In genomic region chr11:95334448-95335060, GRCm38 (mm10) we compare ENCODE assay signal across 28 mouse cellular contexts. TPM values are rescaled to one million over a fixed set of nuclear protein-coding genes. Genes with fewer than 3 reads are reported as not detected.
DNase-seq lines count a peak whose midpoint lies in the region; ATAC-seq lines count a peak whose summit lies in the region.
"Had no signal": no experiment of that assay in that cellular context is flagged by ENCODE, and none has a peak within 500 bp of the region (broad histone marks: within the 10 kb centered on the region; RNA-seq: fewer than 3 reads in every experiment).

No protein-coding gene starts in this region.

- H3K4me2 ChIP-seq in liver, embryonic 15.5 days, result peak overlapping the region; percentile 52
- H3K4me2 ChIP-seq: embryonic facial prominence, embryonic 13.5 days; forebrain, embryonic 12.5 days; hindbrain, embryonic 15.5 days; limb, embryonic 13.5 days; lung, embryonic 14.5 days; stomach, embryonic 15.5 days had no signal

- H3K4me3 ChIP-seq in liver, embryonic 15.5 days (replicated peaks), result 0 out of 2 replicates have a peak overlapping the region, but pooled peaks have one; percentile 0
- H3K4me3 ChIP-seq: embryonic facial prominence, embryonic 13.5 days; forebrain, embryonic 12.5 days; hindbrain, embryonic 10.5 days; hindbrain, embryonic 15.5 days; left cerebral cortex, adult 2 months; limb, embryonic 13.5 days; stomach, embryonic 15.5 days had no signal

- H3K9ac ChIP-seq in liver, embryonic 15.5 days, result 0 out of 2 replicates have a peak overlapping the region, but pooled peaks have one; percentile 3
- H3K9ac ChIP-seq: embryonic facial prominence, embryonic 13.5 days; forebrain, embryonic 12.5 days; hindbrain, embryonic 15.5 days; limb, embryonic 13.5 days; lung, embryonic 14.5 days; stomach, embryonic 15.5 days had no signal

- peak overlapping the region; percentile 95 for H3K27ac ChIP-seq in liver, embryonic 15.5 days (replicated peaks)
- H3K27ac ChIP-seq: embryonic facial prominence, embryonic 13.5 days; forebrain, embryonic 12.5 days; hindbrain, embryonic 10.5 days; hindbrain, embryonic 15.5 days; left cerebral cortex, adult 2 months; limb, embryonic 13.5 days; stomach, embryonic 15.5 days had no signal

- no peak for ATAC-seq in liver, embryonic 15.5 days (ENCODE audit: insufficient read depth)
- ATAC-seq: inflammation-experienced regulatory T-cells, adult 6 months had no signal

- 20% methylated on average over 5 of the region's 5 CpGs for WGBS in liver, embryonic 15.5 days (ENCODE audit: insufficient replicate concordance)

- no peaks in the 10 kb centered on the region for H3K9me3 ChIP-seq in liver, embryonic 15.5 days (replicated peaks)
- H3K9me3 ChIP-seq: embryonic facial prominence, embryonic 13.5 days; forebrain, embryonic 12.5 days; G1E; hindbrain, embryonic 10.5 days; hindbrain, embryonic 15.5 days; limb, embryonic 13.5 days; stomach, embryonic 15.5 days had no signal

- peaks cover 67% of the 10 kb centered on the region for H3K4me1 ChIP-seq in liver, embryonic 15.5 days (replicated peaks)

- DNase-seq in 3T3-L1 (ENCODE audit: low read depth, low spot score), result peak; percentile 51
- peak; percentile 79 for DNase-seq in 416B (ENCODE audit: low read depth)
- DNase-seq in c-Kit-positive CD71-positive TER-119-positive erythroid progenitor cells, embryonic 14.5 days (ENCODE audit: low spot score), result peak; percentile 54
- DNase-seq in heart, adult 9 months (ENCODE audit: low spot score in 2 of 2), result no peak
- DNase-seq in left cerebral cortex, adult 8-10 months (ENCODE audit: low spot score in 2 of 2), result no peak
- no peak for DNase-seq in frontal cortex, postnatal 14 days (ENCODE audit: low spot score in 2 of 2)
- DNase-seq in cerebellum, postnatal 25 days, result no peak
- DNase-seq: adrenal gland, postnatal 25 days; cerebellum, adult 2 months; cerebellum, postnatal 36 days; gastrocnemius, postnatal 25 days; heart, adult 18-20 months; heart, postnatal 14 days; kidney, adult 11 months; kidney, postnatal 14 days; lung, embryonic 14.5 days; midbrain, embryonic 14.5 days; right cerebral cortex, postnatal 25 days had no signal

- H3K27me3 ChIP-seq in liver, embryonic 15.5 days, result no peaks in the 10 kb centered on the region
- H3K27me3 ChIP-seq: embryonic facial prominence, embryonic 13.5 days; limb, embryonic 13.5 days; stomach, embryonic 15.5 days had no signal

- no peaks in the 10 kb centered on the region for H3K36me3 ChIP-seq in liver, embryonic 15.5 days (replicated peaks)
- H3K36me3 ChIP-seq: embryonic facial prominence, embryonic 13.5 days; forebrain, embryonic 12.5 days; hindbrain, embryonic 10.5 days; hindbrain, embryonic 15.5 days; limb, embryonic 13.5 days; stomach, embryonic 15.5 days had no signal

RNA-seq across cellular contexts. Expression of gene Fam117a, which starts 2.3 kb away (rescaled TPM):
- 75.3 and 78.9 TPM in 2 replicates for polyA plus RNA-seq in liver, embryonic 15.5 days (2015; fragmentation: Nextera tagmentation; extraction: Ambion mirVana)
- 1 to 10 TPM; 5.6 to 9.0 (median 6.2) TPM for total RNA-seq in left cerebral cortex, adult 8-10 months (2022)

RNA-seq across cellular contexts. Expression of gene Kat7, which starts 24.5 kb away (rescaled TPM):
- 30.6 and 30.8 TPM in 2 replicates for polyA plus RNA-seq in liver, embryonic 15.5 days (2015; fragmentation: Nextera tagmentation; extraction: Ambion mirVana)
- 100 to 1,000 TPM in 1 of 4 experiments, 10 to 100 TPM in 3; 72.6 to 100 (median 82.6) TPM for total RNA-seq in left cerebral cortex, adult 8-10 months (2022)

RNA-seq across cellular contexts. Expression of gene Slc35b1, which starts 49.9 kb away (rescaled TPM):
- polyA plus RNA-seq in liver, embryonic 15.5 days (2015; fragmentation: Nextera tagmentation; extraction: Ambion mirVana), result 39.2 and 40.6 TPM in 2 replicates
- total RNA-seq in left cerebral cortex, adult 8-10 months (2022), result 10 to 100 TPM; 59.8 to 61.4 (median 60.7) TPM

Comparison
In these comparisons a context has a peak if more than half of its experiments do, and no peak if none do; other contexts are left out.
1. DNase-seq: peak in 3T3-L1 (single experiment), 416B (single experiment) and c-Kit-positive CD71-positive TER-119-positive erythroid progenitor cells, embryonic 14.5 days (single experiment); none in heart, adult 9 months (0 of 2), left cerebral cortex, adult 8-10 months (0 of 2), frontal cortex, postnatal 14 days (0 of 2) and cerebellum, postnatal 25 days (0 of 2).